Mouse (Mus musculus) thymus, postnatal 36 days (tissue): ENCODE measurements at regions not wholly inside any gene's neighbourhood (a gene's known extent, or its start where the extent isn't known, plus 50 kb on each side); places are given as distances from the start of the nearest gene placed in this dataset.
"Not testable (repeated sequence)": the region's sequence is repeated elsewhere in the genome, so short reads cannot be mapped to it uniquely, and the experiment has no call there.

Source experiments
- DNase-seq, 2 experiments: peaks; one replicate each; pipeline ENCODE4 v3.0.0; 2022; ENCODE audit warnings: mixed read lengths in 2 of 2

DNA sequence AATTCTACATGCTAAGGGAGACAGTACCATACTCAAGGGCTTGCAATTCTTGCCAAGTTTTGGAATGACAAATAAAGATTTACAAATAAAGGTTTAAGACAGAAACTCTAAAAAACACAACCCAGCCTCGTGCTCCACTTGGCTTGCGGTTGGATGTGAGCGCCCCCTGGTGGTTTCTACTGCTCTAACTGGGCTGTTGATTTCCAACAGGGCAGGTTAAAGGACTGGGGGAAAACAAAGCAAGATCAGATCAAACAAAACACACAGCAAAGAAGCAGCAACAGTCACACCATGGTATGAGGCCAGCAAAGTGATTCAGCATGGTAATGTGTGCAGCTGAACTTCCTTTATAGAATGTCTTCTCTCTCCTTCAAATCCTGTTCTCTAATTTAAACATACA lies 339.2 kb downstream of the Adam3 start:
- peak; percentile 42 to 51 for DNase-seq

DNA sequence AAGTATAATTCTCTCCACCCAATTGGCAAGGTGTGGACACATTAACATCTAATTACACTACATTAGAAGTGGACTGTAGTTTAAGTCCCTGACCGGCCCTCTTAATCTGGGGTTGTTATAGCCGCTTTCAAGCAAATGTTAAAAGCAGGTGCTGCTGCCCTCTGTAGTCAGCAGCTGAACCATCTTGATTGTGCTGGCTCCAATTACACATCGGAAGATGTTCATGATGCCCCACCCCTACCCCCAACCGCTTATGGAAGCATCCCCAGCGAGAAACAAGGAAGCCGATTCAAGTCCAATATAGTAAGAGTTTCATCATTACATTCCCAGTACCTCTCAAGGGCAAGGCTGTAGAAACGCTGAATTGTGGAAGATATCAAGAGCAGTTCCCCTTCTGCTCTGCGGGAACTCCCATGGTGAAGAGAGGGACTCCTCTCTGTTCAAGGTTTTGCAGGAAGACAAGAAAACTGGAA lies 341.7 kb downstream of the Adam3 start:
- DNase-seq, result no peak

DNA sequence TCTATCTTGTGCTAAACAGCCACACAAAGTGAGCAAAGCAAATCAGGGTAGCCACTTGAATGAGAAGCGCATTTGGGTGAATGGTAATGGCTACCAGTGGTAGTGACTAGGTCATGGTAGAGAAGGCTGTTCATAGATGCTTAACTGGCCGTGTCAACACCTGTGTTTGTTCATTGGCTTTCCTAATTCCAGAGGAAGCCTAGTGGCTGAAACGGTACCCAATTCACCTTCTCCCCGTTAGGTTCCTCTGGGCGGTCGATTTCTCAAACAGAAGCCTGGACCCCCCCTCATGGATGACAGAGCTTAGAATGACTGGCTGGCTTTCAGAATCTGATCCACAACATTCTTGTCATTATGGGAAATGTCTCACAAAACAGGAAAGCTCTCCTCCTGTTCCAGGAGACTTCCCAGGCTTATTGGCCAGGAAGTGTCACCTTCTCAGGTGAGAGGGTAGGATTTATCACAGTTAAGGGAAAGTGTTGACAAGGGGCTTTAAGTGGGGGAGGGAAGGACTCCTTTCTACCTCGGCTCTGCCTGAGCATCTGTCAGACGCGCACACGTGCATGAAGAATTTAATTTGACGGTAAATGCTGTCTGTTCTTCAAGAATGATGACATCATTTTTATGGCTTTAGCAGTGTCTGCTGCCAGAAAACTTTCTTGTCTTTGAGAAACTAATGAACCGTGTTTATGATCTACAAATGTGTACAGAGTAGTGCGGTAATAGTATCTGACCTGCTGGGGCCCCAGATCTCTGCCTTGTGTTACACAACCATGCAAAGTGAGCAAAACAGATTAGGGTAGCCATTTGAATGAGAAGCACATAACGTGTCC lies 342.3 kb downstream of the Adam3 start:
- no peak for DNase-seq

DNA sequence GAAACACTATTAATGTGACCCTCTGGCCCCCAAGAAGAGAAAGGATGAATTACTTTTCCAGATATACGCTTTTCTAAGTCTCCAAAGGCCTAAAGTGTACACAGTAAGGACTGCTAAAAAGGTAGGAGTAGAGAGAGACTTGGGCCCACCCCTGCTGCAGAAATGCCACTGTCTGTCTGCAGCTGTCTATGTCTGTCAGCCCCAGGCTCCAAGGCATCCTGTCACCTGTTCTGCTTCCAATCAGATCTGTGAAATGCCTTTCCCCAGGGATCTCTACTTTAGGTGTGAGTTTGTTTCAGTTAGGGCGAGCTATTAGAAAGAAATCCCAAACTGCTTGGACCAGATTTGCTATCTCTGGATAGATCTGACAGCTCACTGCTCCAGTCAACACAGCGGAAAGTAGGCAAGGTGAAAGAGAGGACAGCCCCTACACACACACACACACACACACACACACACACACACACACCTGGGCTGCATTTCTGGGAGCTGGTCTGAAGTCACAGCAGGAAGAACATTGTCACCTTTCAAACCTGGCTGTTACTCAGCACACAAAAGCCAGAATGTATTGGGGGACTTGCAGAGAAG lies 343.9 kb downstream of the Adam3 start:
- DNase-seq, result no peak

DNA sequence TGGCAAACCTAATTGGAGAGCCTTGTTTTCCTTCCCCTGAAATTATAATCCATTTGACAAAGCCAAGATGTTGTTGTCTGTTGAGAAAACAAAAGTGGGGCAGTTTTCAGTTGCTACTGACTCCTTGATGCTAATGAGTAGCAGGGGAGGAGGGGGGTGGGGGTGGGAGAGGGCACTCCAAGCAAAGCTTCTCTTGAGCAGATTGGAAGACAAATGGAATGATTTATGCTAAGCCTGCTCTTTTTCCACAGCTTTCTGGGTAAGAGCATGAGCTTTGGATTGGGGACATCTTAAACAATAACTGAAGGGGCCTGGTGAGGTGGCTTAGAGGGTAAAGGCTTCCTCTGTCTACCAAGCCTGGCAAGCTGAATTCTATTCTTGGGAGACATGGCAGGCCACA lies 347.6 kb downstream of the Adam3 start:
- DNase-seq, result no peak

DNA sequence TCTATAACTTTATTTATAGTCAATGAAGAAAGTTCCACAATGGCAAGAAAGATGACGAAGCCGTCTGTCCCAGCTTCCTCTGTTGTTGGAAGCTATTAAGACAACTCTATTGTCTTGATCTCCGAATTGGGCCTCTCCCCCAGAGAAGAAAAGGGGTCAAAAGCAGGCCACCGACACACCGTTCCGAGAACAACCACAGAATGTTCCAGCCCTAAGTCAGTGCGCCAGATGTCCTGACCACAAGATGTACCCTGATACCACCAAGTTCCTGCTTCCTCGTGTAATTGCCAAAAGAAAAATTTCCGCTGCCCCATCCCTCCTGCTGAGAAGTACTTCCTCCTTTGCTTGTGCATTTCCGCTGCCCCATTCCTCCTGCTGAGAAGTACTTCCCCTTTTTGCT lies 348.8 kb downstream of the Adam3 start:
- DNase-seq, result not testable (repeated sequence)

DNA sequence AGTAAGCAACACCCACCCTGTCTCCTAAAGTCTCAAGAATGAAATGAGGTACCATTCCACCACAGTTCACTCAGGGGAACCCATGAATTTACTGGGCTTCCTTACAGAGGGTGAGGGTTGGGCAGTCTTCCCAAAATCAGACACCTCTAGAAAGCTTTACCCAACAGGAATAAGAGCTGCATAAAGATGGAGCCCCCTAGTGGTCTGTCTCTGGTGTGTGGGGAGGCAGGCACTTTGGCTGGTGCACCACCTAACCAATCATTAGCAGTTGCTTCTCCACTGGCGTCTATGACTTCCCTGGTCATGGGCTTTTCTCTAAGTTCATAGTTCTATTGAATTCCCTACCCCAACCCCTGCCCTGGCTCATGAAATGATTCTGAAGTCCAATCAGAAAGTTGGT lies 351.1 kb downstream of the Adam3 start:
- peak in 1 of 2 experiments; percentile 2 for DNase-seq

DNA sequence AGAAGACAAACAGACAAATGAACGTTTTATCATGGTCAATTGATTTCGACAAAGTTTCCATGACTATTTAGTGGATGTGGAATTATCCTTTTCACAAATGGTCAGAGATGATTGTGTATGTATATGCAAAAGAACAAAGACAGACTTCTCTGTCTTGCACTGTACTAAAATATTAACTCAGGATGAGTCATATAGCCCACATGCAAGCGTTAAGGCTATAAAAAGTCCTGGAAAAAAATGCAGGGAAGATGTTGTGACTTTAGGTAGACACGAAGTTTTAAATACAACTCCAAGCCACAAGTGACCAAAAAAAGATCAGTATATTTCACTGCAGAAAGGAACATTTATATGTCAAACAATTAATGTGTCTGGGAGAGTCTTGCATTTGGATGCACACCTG lies 353.6 kb downstream of the Adam3 start:
- DNase-seq, result no peak

DNA sequence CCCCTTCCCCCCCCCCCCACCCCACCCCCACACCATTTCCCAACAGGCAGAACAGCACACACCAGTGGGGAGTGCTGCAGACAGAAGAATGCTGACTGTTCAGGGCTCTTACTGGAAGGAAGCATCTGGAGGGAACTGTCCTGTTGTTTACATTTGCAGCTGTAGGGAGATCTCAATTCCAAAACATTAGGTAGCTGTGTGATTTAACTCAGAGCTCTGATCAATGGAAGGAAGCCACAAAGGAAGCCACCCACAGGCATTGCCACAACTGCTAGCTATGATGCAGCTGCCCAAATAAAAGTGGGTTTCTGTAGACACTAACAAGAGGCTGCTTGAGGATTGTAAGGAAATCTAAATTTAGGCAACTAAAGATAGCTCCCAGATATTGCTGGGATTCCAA lies 359.7 kb downstream of the Adam3 start:
- no peak for DNase-seq

DNA sequence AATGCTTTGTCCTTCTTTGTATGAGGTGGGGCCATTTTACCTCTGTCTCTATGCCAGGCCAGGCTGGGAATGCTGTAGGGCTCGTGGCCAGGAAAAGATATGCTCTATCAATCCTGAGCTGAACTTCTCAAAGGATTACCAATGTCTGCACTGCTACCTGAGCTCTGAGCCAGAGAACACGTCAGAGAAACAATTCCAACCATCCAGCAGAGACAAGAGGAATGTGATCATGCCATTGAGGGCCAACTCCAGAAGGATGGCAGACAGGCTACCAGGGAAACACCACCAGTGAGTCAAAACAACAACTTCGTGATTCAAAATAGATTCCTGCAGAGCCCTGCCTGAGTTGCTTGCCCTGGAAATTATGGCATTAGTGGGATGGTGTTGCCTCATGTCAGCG lies 361.0 kb downstream of the Adam3 start:
- DNase-seq, result no peak

DNA sequence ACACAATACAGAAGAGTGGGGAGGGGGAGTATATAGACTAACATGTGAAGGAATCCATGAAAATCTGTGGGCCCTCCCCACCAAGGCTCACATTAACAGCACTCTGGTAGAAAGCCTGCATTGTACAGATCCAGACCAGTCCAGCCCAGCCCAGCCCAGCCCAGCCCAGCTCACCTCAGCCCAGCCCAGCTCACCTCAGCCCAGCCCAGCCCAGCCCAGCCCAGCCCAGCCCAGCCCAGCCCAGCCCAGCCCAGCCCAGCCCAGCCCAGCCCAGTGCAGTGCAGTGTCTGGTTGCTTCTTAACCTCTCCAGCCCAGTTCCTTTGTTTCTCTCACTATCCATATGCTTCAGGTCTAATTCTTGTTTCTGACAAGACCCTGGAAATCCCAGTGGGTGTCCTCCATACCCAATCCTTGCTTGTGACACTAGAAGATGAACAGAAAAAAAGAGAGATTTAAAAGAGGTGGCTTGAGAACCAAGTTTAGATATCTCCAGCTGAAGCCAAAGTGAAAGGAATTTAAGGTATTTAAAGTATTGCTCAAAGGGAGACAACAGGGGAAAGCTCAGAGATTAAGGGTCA lies 366.5 kb downstream of the Adam3 start:
- no peak for DNase-seq

DNA sequence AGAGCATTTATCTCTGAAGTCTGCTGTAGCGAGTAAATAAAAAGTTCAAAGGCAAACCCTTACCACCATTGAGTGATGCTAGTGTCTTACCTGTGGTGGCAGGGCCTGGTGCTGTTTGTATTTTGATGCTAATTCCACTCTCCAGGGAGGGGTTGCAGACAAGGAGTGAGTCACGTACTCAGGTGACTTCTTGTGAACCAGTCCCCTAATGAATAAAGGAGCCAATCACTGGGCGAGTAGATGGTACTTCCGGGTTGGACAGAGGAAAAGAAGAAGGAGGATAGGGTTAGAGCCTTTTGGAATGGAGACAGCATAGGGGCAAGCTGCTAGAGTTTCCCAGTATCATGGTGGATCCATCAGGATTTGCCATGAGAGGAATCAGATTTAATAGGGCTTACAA lies 370.5 kb downstream of the Adam3 start:
- DNase-seq, result no peak

DNA sequence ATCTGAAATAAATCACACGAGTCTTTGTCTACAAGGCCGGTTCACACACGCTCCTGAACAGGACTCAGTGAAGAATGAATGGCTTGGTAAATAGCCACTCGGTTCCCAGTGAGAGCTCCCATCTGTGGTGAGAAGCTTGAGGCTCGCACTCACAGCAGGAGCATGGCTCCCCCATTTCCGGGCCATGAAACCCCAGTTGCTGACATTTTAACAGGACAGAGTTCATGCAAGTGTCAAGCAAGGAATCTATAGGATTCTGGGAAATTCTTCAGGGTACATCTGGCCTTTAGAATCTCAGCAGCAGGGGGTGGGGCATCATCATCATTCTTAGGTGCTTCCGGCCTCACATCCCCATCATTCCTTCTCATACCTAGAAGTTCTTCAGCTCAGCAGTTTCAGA lies 371.8 kb downstream of the Adam3 start:
- no peak for DNase-seq

DNA sequence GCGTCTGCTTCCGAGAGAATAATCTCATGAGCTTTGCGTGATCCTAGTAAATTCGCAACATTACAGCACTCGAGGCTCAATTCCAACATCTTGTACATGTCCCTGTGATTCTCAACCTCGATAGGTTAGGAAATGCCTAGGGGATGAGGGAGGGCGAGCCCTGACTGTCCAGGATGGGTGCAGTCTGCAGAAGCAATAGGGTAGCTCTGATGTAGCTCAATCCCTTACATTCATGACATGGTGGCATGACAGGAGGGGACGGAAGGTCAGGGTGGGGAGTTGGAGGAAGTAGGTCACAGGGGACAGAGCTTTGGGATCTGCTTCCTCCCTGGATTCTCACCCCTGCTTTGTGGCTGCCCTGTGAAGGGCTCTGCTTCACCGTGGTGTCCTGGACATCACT lies 373.3 kb downstream of the Adam3 start:
- DNase-seq, result no peak

DNA sequence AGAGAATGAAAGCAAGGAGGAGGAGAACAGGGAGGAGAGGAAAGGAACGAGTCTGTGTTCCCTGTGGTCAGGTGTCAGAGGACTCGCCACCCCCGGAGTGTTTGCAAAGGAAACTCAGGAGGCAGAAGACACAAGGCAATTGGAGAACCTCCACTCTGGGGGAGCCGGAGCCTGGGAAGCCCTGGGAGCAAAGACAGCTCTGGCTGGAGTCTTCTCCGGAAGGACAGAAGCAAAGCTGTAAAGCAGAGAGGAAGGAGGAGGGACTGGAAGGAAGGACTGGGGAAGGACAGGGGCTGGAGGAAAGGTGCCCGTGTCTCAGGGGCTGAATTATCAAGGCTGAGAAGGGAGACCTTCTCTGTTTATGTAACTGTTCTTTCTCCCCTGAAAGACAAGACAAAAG lies 373.9 kb downstream of the Adam3 start:
- DNase-seq, result no peak

DNA sequence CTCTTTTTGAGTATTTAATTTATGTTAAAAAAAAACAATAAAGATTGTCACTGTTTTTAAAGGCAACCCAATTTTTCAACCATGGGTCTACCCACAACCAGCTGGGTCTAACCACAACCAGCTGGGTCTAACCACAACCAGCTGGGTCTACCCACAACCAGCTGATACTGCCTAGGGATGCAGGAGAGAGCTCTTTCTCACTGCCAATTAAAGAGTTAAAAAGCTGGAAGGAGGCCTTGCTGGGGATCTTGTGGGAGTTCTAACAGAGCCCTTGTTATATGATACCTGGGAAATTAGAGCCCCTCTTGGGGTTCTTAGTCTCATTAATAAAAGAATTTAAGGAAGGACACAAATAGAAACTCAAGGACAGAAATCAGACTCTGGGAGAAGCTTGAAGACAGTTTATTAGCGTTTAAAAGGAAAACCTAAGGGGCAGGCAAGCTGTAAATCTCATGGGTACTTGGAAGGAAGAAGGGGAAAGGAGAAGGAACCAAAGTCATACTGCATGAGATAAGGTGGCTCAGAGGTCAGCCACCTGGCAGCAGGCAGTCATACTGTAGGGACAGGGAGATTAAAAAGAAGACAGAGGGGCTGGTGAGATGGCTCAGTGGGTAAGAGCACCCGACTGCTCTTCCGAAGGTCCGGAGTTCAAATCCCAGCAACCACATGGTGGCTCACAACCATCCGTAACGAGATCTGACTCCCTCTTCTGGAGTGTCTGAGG lies 379.1 kb downstream of the Adam3 start:
- no peak for DNase-seq

DNA sequence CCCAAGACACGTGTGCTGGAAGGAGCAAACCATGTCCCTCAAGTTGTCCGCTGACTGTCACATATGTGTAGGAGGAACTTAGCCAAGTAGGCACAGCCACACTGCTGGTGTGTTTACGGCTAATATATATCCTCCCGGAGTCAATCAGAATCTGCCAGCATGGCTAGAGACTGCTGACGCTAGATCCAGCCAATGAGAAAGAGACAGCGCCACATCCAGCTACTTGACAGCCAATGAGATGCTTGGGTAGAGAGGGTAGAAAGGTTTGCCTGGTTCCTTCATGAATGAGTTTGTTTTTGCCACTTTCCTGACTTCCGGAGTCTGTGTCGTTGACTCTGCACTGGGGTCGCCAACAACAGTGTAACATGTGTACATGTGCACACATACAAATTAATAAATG lies 387.0 kb downstream of the Adam3 start:
- no peak for DNase-seq

DNA sequence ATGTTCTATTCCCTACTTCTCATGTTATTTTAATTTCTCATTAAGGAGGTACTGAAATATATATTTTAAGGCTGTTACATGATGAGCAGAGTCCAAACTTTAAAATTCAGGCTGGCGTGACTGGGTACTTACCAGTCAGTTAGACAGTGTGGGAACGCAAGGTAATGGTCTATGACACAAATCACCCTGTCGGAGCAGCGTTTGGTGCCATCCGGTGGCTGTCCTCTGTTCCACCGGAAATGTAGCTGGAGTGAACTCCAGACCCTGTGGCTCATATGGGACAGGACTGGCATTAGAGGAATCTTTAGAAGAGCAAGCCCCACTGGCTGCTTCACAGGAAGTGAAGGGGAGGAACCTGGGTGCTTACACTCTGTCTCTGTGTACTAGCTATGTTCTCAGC lies 388.0 kb downstream of the Adam3 start:
- no peak for DNase-seq

DNA sequence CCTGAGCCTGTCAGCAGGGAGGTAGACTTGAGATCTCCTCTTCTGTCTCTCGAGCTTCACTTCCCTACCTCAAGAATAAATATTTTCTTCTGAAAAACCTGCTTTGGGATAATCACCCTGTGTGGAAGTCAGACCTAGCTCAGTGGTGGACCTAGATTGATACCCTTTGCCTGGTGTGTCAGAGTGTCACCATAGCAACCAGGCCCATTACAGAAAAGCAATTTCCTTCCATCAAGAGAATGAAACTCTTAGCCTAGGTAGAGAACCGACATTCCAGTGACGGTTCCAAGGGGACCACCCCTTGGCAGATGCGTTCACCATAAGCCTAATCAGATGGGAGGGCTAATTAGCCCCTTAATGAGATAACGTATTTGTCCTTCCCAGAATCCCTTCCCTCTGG lies 389.9 kb downstream of the Adam3 start:
- DNase-seq, result no peak

DNA sequence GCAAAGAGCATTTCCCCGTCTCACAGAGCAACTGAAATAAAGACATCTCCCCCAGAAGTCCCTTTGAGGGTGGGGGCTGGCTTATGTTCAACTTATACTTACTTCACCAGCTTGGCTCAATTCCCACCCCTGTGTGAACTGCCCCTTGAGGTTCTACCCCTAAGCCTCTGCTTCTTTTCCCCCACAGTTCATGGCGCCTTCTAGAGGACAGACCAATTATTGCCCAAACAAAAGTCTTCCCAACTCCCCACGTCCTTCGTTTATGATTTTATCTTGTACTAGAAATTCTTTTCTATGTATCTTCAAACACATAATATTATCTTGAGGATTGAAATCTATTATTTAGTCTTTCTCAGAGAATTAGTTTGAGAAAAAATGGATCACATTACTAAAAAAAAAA lies 391.9 kb downstream of the Adam3 start:
- no peak for DNase-seq

DNA sequence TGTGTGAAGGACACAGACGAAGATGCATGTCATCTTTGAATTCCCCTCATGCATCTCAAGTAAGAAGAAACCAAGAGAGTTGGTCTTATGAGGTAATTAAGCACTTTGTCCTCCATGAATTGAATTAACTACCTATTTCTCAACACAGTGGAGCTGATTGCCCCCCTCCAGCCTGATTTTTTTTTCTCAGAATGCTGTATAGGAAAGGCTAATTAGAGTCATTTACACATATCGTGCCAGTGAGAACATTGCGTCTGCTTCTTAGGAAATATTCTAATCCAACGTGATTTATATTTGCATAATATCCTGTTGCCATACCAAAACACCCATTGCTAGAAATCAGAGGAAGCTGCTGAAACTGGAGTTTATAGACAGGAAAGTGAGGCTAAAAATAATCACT lies 414.8 kb downstream of the Adam3 start:
- no peak for DNase-seq

DNA sequence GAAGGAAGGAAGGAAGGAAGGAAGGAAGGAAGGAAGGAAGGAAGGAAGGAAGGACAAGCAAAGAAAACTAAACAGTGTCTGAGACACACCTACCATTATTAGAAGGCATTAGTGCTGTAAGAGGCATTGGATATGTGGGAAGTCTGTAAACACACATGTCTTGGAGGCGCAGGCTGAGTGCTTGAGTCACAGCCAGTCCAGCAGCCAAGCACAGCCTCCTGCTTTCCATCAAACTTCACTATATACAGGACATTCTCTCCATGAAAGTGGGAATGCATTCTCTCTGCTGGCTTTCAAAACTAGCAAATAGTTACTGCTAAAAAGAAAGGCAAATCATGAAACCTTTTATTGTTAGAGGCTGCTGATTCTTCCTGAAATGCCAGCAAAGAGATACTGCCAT lies 431.1 kb downstream of the Adam3 start:
- no peak for DNase-seq

DNA sequence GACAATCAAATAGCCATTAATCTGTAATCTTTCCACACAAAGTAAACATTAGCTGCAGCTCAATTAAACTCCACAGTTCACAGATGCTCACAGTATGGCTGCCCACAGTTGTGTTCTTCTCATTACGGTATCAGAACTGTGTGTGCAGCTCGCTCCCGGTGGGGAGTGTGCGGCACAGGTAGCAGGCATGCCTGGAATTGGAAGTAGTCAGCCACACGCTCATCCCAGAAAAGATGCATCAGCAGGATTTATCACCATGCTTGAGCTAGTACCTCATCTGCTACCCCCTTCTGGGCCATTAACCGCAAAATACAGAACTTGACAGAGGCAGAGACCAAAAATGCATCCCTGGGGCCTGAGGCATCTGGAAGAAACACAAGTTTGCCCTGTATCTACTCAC lies 437.8 kb downstream of the Adam3 start:
- no peak for DNase-seq

DNA sequence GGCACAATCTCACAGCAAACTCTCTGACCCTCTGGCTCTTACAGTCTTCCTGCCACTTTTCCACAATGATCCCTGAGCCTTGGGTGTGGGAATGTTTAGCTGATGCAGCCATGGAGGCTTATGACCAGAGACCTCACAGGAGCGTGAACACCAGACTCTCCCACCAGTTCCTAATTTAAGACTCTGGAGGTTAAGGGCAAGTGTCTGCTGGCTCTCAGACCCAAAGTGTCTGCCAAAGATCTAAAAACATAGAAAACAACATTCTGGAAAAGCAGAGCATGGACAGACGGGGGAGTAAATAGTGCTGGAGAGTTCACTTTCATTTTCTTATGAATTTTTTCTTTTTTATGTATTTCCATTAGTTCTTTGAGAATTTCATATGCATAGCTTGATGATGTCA lies 440.7 kb downstream of the Adam3 start:
- no peak for DNase-seq
